ENCODE assay signal across 8 mouse cellular contexts in genomic region chr2:156066126-156066525, GRCm38 (mm10). TPM values are rescaled to one million over a fixed set of nuclear protein-coding genes. Genes with fewer than 3 reads are reported as not detected.
DNase-seq lines count a peak whose midpoint lies in the region; ATAC-seq lines count a peak whose summit lies in the region.

No protein-coding gene starts in this region.

- no peak overlapping the region for H3K27ac ChIP-seq in forebrain, embryonic 15.5 days (replicated peaks)
- no peak overlapping the region for H3K27ac ChIP-seq in limb, embryonic 12.5 days
- no peak overlapping the region for H3K27ac ChIP-seq in stomach, embryonic 15.5 days

- H3K4me2 ChIP-seq in forebrain, embryonic 15.5 days (replicated peaks): peak overlapping the region; percentile 91
- H3K4me2 ChIP-seq in limb, embryonic 12.5 days: peak overlapping the region; percentile 90
- H3K4me2 ChIP-seq in stomach, embryonic 15.5 days: peak overlapping the region; percentile 96

- peaks cover 13% of the 10 kb centered on the region for H3K27me3 ChIP-seq in megakaryocyte, embryonic 14.5 days (replicated peaks)
- no peaks in the 10 kb centered on the region for H3K27me3 ChIP-seq in forebrain, embryonic 15.5 days
- no peaks in the 10 kb centered on the region for H3K27me3 ChIP-seq in limb, embryonic 12.5 days
- H3K27me3 ChIP-seq in stomach, embryonic 15.5 days (replicated peaks): no peaks in the 10 kb centered on the region

- H3K4me1 ChIP-seq in megakaryocyte, embryonic 14.5 days: peaks cover 10% of the 10 kb centered on the region
- peaks cover 11% of the 10 kb centered on the region for H3K4me1 ChIP-seq in forebrain, embryonic 15.5 days
- peaks cover 12% of the 10 kb centered on the region for H3K4me1 ChIP-seq in limb, embryonic 12.5 days (replicated peaks)
- H3K4me1 ChIP-seq in stomach, embryonic 15.5 days: peaks cover 7% of the 10 kb centered on the region; the same call in 1 of the 2 replicates

- H3K9me3 ChIP-seq in megakaryocyte, embryonic 14.5 days: peaks cover 3% of the 10 kb centered on the region; the same call in 1 of the 2 replicates
- H3K9me3 ChIP-seq in forebrain, embryonic 15.5 days: no peaks in the 10 kb centered on the region
- no peaks in the 10 kb centered on the region for H3K9me3 ChIP-seq in limb, embryonic 12.5 days
- no peaks in the 10 kb centered on the region for H3K9me3 ChIP-seq in stomach, embryonic 15.5 days

- no peak for DNase-seq in B cell, adult 2 months
- DNase-seq in thymus, postnatal 36 days: no peak
- no peak for DNase-seq in adrenal gland, postnatal 10 days

- peak overlapping the region; percentile 79; the same call in 1 of the 2 replicates for H3K9ac ChIP-seq in forebrain, embryonic 15.5 days (replicated peaks)
- peak overlapping the region; percentile 81; the same call in 1 of the 2 replicates for H3K9ac ChIP-seq in limb, embryonic 12.5 days (replicated peaks)
- H3K9ac ChIP-seq in stomach, embryonic 15.5 days: no peak overlapping the region

- peak overlapping the region; percentile 94 for H3K4me3 ChIP-seq in megakaryocyte, embryonic 14.5 days (replicated peaks)
- H3K4me3 ChIP-seq in forebrain, embryonic 15.5 days: peak overlapping the region; percentile 76
- H3K4me3 ChIP-seq in limb, embryonic 12.5 days (replicated peaks): peak overlapping the region; percentile 69
- H3K4me3 ChIP-seq in stomach, embryonic 15.5 days (replicated peaks): peak overlapping the region; percentile 72

- peaks cover 35% of the 10 kb centered on the region for H3K36me3 ChIP-seq in megakaryocyte, embryonic 14.5 days (replicated peaks; ENCODE audit: low read length)
- peaks cover 22% of the 10 kb centered on the region for H3K36me3 ChIP-seq in forebrain, embryonic 15.5 days
- H3K36me3 ChIP-seq in limb, embryonic 12.5 days: peaks cover 35% of the 10 kb centered on the region
- peaks cover 11% of the 10 kb centered on the region; the same call in 1 of the 2 replicates for H3K36me3 ChIP-seq in stomach, embryonic 15.5 days

- ATAC-seq in megakaryocyte, adult 5-6 weeks (ENCODE audit: poor library complexity, severe bottlenecking): no peak
- no peak for ATAC-seq in forebrain, embryonic 15.5 days (replicated peaks)
- peak; percentile 32 for ATAC-seq in limb, embryonic 12.5 days (ENCODE audit: insufficient number of reproducible peaks, insufficient read depth, low FRiP score, low TSS enrichment, low read depth)
- ATAC-seq in stomach, embryonic 15.5 days (ENCODE audit: insufficient read depth, low FRiP score, low read depth): no peak

- WGBS in forebrain, embryonic 15.5 days: 35% methylated on average over 10 of the region's 10 CpGs
- 28% methylated on average over 10 of the region's 10 CpGs for WGBS in limb, embryonic 12.5 days
- 30% methylated on average over 10 of the region's 10 CpGs for WGBS in stomach, embryonic 15.5 days

RNA-seq across cellular contexts. Expression of gene Spag4, which starts 1.2 kb away (rescaled TPM):
- 2.2 TPM in 1 of 2 replicates, not detected in the other for polyA plus RNA-seq in megakaryocyte, embryonic 14.5 days (2012; ENCODE audit: insufficient read depth, low replicate concordance)
- 0.30 and 0.31 TPM in 2 replicates for total RNA-seq in megakaryocyte, adult 5-6 weeks (2015)
- 0.07 and 2.1 TPM in 2 replicates for total RNA-seq in megakaryocyte, adult 5-6 weeks (2017)
- 6.1 and 6.4 TPM in 2 replicates for polyA plus RNA-seq in forebrain, embryonic 15.5 days (2015; fragmentation: Nextera tagmentation; extraction: Ambion mirVana)
- polyA plus RNA-seq in limb, embryonic 12.5 days (2016; fragmentation: Nextera tagmentation; extraction: Ambion mirVana): 6.4 and 6.9 TPM in 2 replicates
- 2.5 and 3.3 TPM in 2 replicates for polyA plus RNA-seq in stomach, embryonic 15.5 days (2015; fragmentation: Nextera tagmentation; extraction: Ambion mirVana)
- total RNA-seq in adrenal gland, postnatal 10 days (2021): 1 to 10 TPM; 4.1 to 4.7 TPM

RNA-seq across cellular contexts. Expression of gene Fer1l4, which starts 13.4 kb away (rescaled TPM):
- not detected in 2 replicates for polyA plus RNA-seq in megakaryocyte, embryonic 14.5 days (2012; ENCODE audit: insufficient read depth, low replicate concordance)
- not detected in 2 replicates for total RNA-seq in megakaryocyte, adult 5-6 weeks (2015)
- total RNA-seq in megakaryocyte, adult 5-6 weeks (2017): not detected in 2 replicates
- polyA plus RNA-seq in forebrain, embryonic 15.5 days (2015; fragmentation: Nextera tagmentation; extraction: Ambion mirVana): not detected in 2 replicates
- polyA plus RNA-seq in limb, embryonic 12.5 days (2016; fragmentation: Nextera tagmentation; extraction: Ambion mirVana): 0.22 TPM in 1 of 2 replicates, not detected in the other
- 1.3 and 1.6 TPM in 2 replicates for polyA plus RNA-seq in stomach, embryonic 15.5 days (2015; fragmentation: Nextera tagmentation; extraction: Ambion mirVana)
- total RNA-seq in adrenal gland, postnatal 10 days (2021): not detected

RNA-seq across cellular contexts. Expression of gene Cpne1, which starts 45.6 kb away (rescaled TPM):
- polyA plus RNA-seq in megakaryocyte, embryonic 14.5 days (2012; ENCODE audit: insufficient read depth, low replicate concordance): 17.2 and 27.7 TPM in 2 replicates
- total RNA-seq in megakaryocyte, adult 5-6 weeks (2015): 56.5 and 58.3 TPM in 2 replicates
- 30.2 and 31.1 TPM in 2 replicates for total RNA-seq in megakaryocyte, adult 5-6 weeks (2017)
- polyA plus RNA-seq in forebrain, embryonic 15.5 days (2015; fragmentation: Nextera tagmentation; extraction: Ambion mirVana): 31.9 and 34.5 TPM in 2 replicates
- polyA plus RNA-seq in limb, embryonic 12.5 days (2016; fragmentation: Nextera tagmentation; extraction: Ambion mirVana): 73.9 TPM in 2 replicates
- 51.6 and 52.9 TPM in 2 replicates for polyA plus RNA-seq in stomach, embryonic 15.5 days (2015; fragmentation: Nextera tagmentation; extraction: Ambion mirVana)
- 10 to 100 TPM; 44.4 to 47.5 TPM for total RNA-seq in adrenal gland, postnatal 10 days (2021)

RNA-seq across cellular contexts. Expression of gene Rbm12, which starts 45.7 kb away (rescaled TPM):
- polyA plus RNA-seq in megakaryocyte, embryonic 14.5 days (2012; ENCODE audit: insufficient read depth, low replicate concordance): 2.3 and 7.1 TPM in 2 replicates
- 23.9 and 34.5 TPM in 2 replicates for total RNA-seq in megakaryocyte, adult 5-6 weeks (2015)
- total RNA-seq in megakaryocyte, adult 5-6 weeks (2017): 31.8 and 39.9 TPM in 2 replicates
- polyA plus RNA-seq in forebrain, embryonic 15.5 days (2015; fragmentation: Nextera tagmentation; extraction: Ambion mirVana): 31.1 and 32.4 TPM in 2 replicates
- polyA plus RNA-seq in limb, embryonic 12.5 days (2016; fragmentation: Nextera tagmentation; extraction: Ambion mirVana): 38.0 and 51.8 TPM in 2 replicates
- 18.4 and 27.0 TPM in 2 replicates for polyA plus RNA-seq in stomach, embryonic 15.5 days (2015; fragmentation: Nextera tagmentation; extraction: Ambion mirVana)
- 10 to 100 TPM; 23.3 to 25.0 TPM for total RNA-seq in adrenal gland, postnatal 10 days (2021)

RNA-seq across cellular contexts. Expression of gene Ergic3, which starts 58.3 kb away (rescaled TPM):
- 49.2 and 93.8 TPM in 2 replicates for polyA plus RNA-seq in megakaryocyte, embryonic 14.5 days (2012; ENCODE audit: insufficient read depth, low replicate concordance)
- total RNA-seq in megakaryocyte, adult 5-6 weeks (2015): 175 and 193 TPM in 2 replicates
- total RNA-seq in megakaryocyte, adult 5-6 weeks (2017): 35.9 and 54.6 TPM in 2 replicates
- polyA plus RNA-seq in forebrain, embryonic 15.5 days (2015; fragmentation: Nextera tagmentation; extraction: Ambion mirVana): 341 and 364 TPM in 2 replicates
- polyA plus RNA-seq in limb, embryonic 12.5 days (2016; fragmentation: Nextera tagmentation; extraction: Ambion mirVana): 184 and 185 TPM in 2 replicates
- polyA plus RNA-seq in stomach, embryonic 15.5 days (2015; fragmentation: Nextera tagmentation; extraction: Ambion mirVana): 206 and 222 TPM in 2 replicates
- total RNA-seq in adrenal gland, postnatal 10 days (2021): 100 to 1,000 TPM; 164 to 172 TPM
